ENCODE assay signal across 8 mouse cellular contexts in genomic region chr7:135734911-135735646, GRCm38 (mm10). TPM values are rescaled to one million over a fixed set of nuclear protein-coding genes. Genes with fewer than 3 reads are reported as not detected.
DNase-seq lines count a peak whose midpoint lies in the region; ATAC-seq and TF ChIP-seq lines count a peak whose summit lies in the region.

No protein-coding gene starts in this region.

- H3K79me2 ChIP-seq in heart, adult 2 months (replicated peaks; ENCODE audit: control insufficient read depth, insufficient read depth, low read length): no peaks in the 10 kb centered on the region

- H3K27me3 ChIP-seq in heart, adult 2 months (ENCODE audit: control insufficient read depth, insufficient read depth, low read length): no peaks in the 10 kb centered on the region
- no peaks in the 10 kb centered on the region for H3K27me3 ChIP-seq in intestine, embryonic 16.5 days (replicated peaks; ENCODE audit: control insufficient read depth, insufficient read depth, low read length)
- no peaks in the 10 kb centered on the region for H3K27me3 ChIP-seq in stomach, embryonic 14.5 days (ENCODE audit: control insufficient read depth, insufficient read depth, low read length)

- H3K9ac ChIP-seq in heart, adult 2 months (ENCODE audit: low read depth, low read length): no peak overlapping the region
- no peak overlapping the region for H3K9ac ChIP-seq in intestine, embryonic 16.5 days (ENCODE audit: low read depth, low read length)
- no peak overlapping the region for H3K9ac ChIP-seq in stomach, embryonic 14.5 days (replicated peaks; ENCODE audit: low read depth, low read length)

- no peak overlapping the region; the same call in 1 of the 2 replicates for H3K4me3 ChIP-seq in heart, adult 2 months
- H3K4me3 ChIP-seq in intestine, embryonic 16.5 days (ENCODE audit: low read length): no peak overlapping the region
- H3K4me3 ChIP-seq in stomach, embryonic 14.5 days (ENCODE audit: low read depth, low read length): no peak overlapping the region

- ATAC-seq in intestine, embryonic 16.5 days: peak; percentile 51
- peak; percentile 55 for ATAC-seq in stomach, embryonic 14.5 days (ENCODE audit: insufficient number of reproducible peaks, insufficient read depth, low FRiP score, low read depth)
- no peak for ATAC-seq in megakaryocyte, adult 5-6 weeks (ENCODE audit: poor library complexity, severe bottlenecking)

- DNase-seq in heart, adult 2 months: no peak
- DNase-seq in heart, postnatal 10 days: no peak
- DNase-seq in lung, postnatal 10 days: peak; percentile 14
- no peak for DNase-seq in lung, postnatal 4 days
- no peak for DNase-seq in MN1 (ENCODE audit: low spot score)

- intact Hi-C loops in heart, adult 2 months (cut with DNase I): loop anchor here (5.0 kb wide), 2 partner anchors 53 to 198 kb away; partner anchors contain the start of gene Ptpre
- intact Hi-C loops in heart, postnatal 10 days (cut with DNase I): loop anchor here (5.0 kb wide), 4 partner anchors 53 to 333 kb away; partner anchors contain the start of gene Ptpre

- no peaks in the 10 kb centered on the region for H3K9me3 ChIP-seq in intestine, embryonic 16.5 days (ENCODE audit: control insufficient read depth, low read length)
- no peaks in the 10 kb centered on the region for H3K9me3 ChIP-seq in stomach, embryonic 14.5 days (ENCODE audit: control insufficient read depth, low read depth, low read length)

- WGBS in heart, adult 2 months: 78% methylated on average over 9 of the region's 9 CpGs
- WGBS in intestine, embryonic 16.5 days: 69% methylated on average over 9 of the region's 9 CpGs
- 58% methylated on average over 9 of the region's 9 CpGs for WGBS in stomach, embryonic 14.5 days

- H3K4me1 ChIP-seq in heart, adult 2 months (ENCODE audit: control insufficient read depth, insufficient read depth, low read length): peaks cover 1% of the 10 kb centered on the region; the same call in 1 of the 2 replicates
- H3K4me1 ChIP-seq in intestine, embryonic 16.5 days (ENCODE audit: control insufficient read depth, insufficient read depth, low read length): peaks cover 8% of the 10 kb centered on the region; the same call in 1 of the 2 replicates
- H3K4me1 ChIP-seq in stomach, embryonic 14.5 days (ENCODE audit: control insufficient read depth, insufficient read depth, low read length): no peaks in the 10 kb centered on the region

- no peak for TF ChIP-seq EP300 in heart, adult 2 months (IDR thresholded peaks at IDR 0.05; ENCODE audit: insufficient read depth, low read depth, low read length)

- no peaks in the 10 kb centered on the region for H3K36me3 ChIP-seq in heart, adult 2 months (ENCODE audit: control insufficient read depth, insufficient read depth, low read length)
- H3K36me3 ChIP-seq in intestine, embryonic 16.5 days (ENCODE audit: control insufficient read depth, insufficient read depth, low read length): no peaks in the 10 kb centered on the region
- H3K36me3 ChIP-seq in stomach, embryonic 14.5 days (ENCODE audit: control insufficient read depth, insufficient read depth, low read length): no peaks in the 10 kb centered on the region

- H3K27ac ChIP-seq in heart, adult 2 months: 0 out of 2 replicates have a peak overlapping the region, but pooled peaks have one; percentile 2
- H3K27ac ChIP-seq in intestine, embryonic 16.5 days (ENCODE audit: low read length): peak overlapping the region; percentile 52
- peak overlapping the region; percentile 64 for H3K27ac ChIP-seq in stomach, embryonic 14.5 days (ENCODE audit: low read length)

- TF ChIP-seq CTCF in heart, adult 2 months (IDR thresholded peaks at IDR 0.05): no peak

- H3K4me2 ChIP-seq in intestine, embryonic 16.5 days (ENCODE audit: low read depth, low read length): peak overlapping the region; percentile 41; the same call in 1 of the 2 replicates
- peak overlapping the region; percentile 31 for H3K4me2 ChIP-seq in stomach, embryonic 14.5 days (replicated peaks; ENCODE audit: low read depth, low read length)

- no peak for TF ChIP-seq POLR2A in heart, adult 2 months (IDR thresholded peaks at IDR 0.05; ENCODE audit: insufficient read depth, low read depth, low read length)

RNA-seq across cellular contexts. Expression of gene Mki67, which starts 18.9 kb away (rescaled TPM):
- total RNA-seq in heart, adult 2 months (2021): 1 to 10 TPM in 1 of 2 experiments, under 1 TPM in 1; 0.97 to 1.9 TPM
- 0.16 and 0.29 TPM in 2 replicates for polyA plus RNA-seq in heart, adult 2 months (2012; rRNA removed)
- total RNA-seq in heart, postnatal 10 days (2021): 10 to 100 TPM; 33.3 to 39.2 TPM
- polyA plus RNA-seq in intestine, embryonic 16.5 days (2015; fragmentation: Nextera tagmentation; extraction: Ambion mirVana): 20.2 and 23.2 TPM in 2 replicates
- polyA plus RNA-seq in stomach, embryonic 14.5 days (2014; fragmentation: Nextera tagmentation; extraction: Ambion mirVana): 65.8 and 66.4 TPM in 2 replicates
- 558 and 564 TPM in 2 replicates for total RNA-seq in megakaryocyte, adult 5-6 weeks (2015)
- total RNA-seq in megakaryocyte, adult 5-6 weeks (2017): 458 and 547 TPM in 2 replicates

Comparison
In these comparisons a context has a peak if more than half of its experiments do, and no peak if none do; other contexts are left out.
1. RNA of gene Mki67, which starts 18.9 kb away (total RNA-seq): 458 to 564 TPM in megakaryocyte, adult 5-6 weeks and 33.3 to 39.2 TPM in heart, postnatal 10 days; 0.97 to 1.9 TPM in heart, adult 2 months; every median in the first group is over 10 times any median in the second.
2. H3K27ac ChIP-seq: peak in every context shown above with its lines; median percentile 64 in stomach, embryonic 14.5 days; 52 in intestine, embryonic 16.5 days; 2 in heart, adult 2 months.